Mouse (Mus musculus) limb, embryonic 14.5 days (tissue): ENCODE data around the gene Ramp2. TPM values are rescaled to one million over a fixed set of nuclear protein-coding genes. Genes with fewer than 3 reads are reported as not detected.

Source experiments
- ATAC-seq: fragments of 200-750 bp; cut with Nextera tagmentation; 2 replicates; pipeline ENCODE4 v1.8.0; 2017; ENCODE audit warnings: low read depth, moderate number of reproducible peaks, moderate TSS enrichment; ENCODE audit not compliant: low FRiP score
- DNase-seq: peaks from one replicate; pipeline ENCODE4 v3.0.0-alpha.2; 2015; ENCODE audit warnings: low spot score
- H3K27ac ChIP-seq: fragments of 300-500 bp; sonication (generic); replicated peaks from 2 replicates; pipeline ENCODE4 v1.5.1; 2014; ENCODE audit warnings: low read depth, mild to moderate bottlenecking, low read length, moderate library complexity, mixed read lengths
- H3K27me3 ChIP-seq: fragments of 300-500 bp; sonication (generic); 2 replicates; pipeline ENCODE4 v1.6.1; 2014; ENCODE audit warnings: low read length, mixed read lengths; ENCODE audit not compliant: control insufficient read depth, insufficient read depth
- H3K36me3 ChIP-seq: fragments of 300-500 bp; sonication (generic); 2 replicates; pipeline ENCODE4 v1.6.1; 2014; ENCODE audit warnings: mild to moderate bottlenecking, low read length, moderate library complexity, mixed read lengths; ENCODE audit not compliant: control insufficient read depth, insufficient read depth
- H3K4me1 ChIP-seq: fragments of 300-500 bp; sonication (generic); 2 replicates; pipeline ENCODE4 v1.6.1; 2014; ENCODE audit warnings: antibody characterized with exemption, low read length, mixed read lengths; ENCODE audit not compliant: control insufficient read depth, insufficient read depth
- H3K4me2 ChIP-seq: fragments of 300-500 bp; sonication (generic); replicated peaks from 2 replicates; pipeline ENCODE4 v1.6.1; 2014; ENCODE audit warnings: low read depth, mild to moderate bottlenecking, low read length, moderate library complexity; ENCODE audit not compliant: severe bottlenecking
- H3K4me3 ChIP-seq: fragments of 300-500 bp; sonication (generic); replicated peaks from 2 replicates; pipeline ENCODE4 v1.5.1; 2014; ENCODE audit warnings: low read length
- H3K9ac ChIP-seq: fragments of 300-500 bp; sonication (generic); 2 replicates; pipeline ENCODE4 v1.6.1; 2014; ENCODE audit warnings: mild to moderate bottlenecking, low read depth, low read length, moderate library complexity; ENCODE audit not compliant: severe bottlenecking
- H3K9me3 ChIP-seq: fragments of 300-500 bp; sonication (generic); 2 replicates; pipeline ENCODE4 v1.6.1; 2016; ENCODE audit warnings: low read length; ENCODE audit not compliant: control insufficient read depth
- POLR2A ChIP-seq: fragments of 200-500 bp; IDR thresholded peaks from 2 replicates; pipeline ENCODE4 v1.8.0; 2012; ENCODE audit warnings: inconsistent platforms, mild to moderate bottlenecking, moderate library complexity, borderline replicate concordance; ENCODE audit not compliant: insufficient read depth, insufficient read length; ENCODE audit errors: extremely low read depth
- WGBS: fragments of 180-500 bp; shearing (Covaris S2); extraction: QIAGEN DNeasy Blood & Tissue Kit; methylation state at CpG from one replicate; pipeline ENCODE4 v1.1.7; 2014; 5-methylcytosine and 5-hydroxymethylcytosine counted together
- polyA plus RNA-seq, 2 experiments: library from polyadenylated mRNA; depleted of rRNA in 1 of 2; stranded (reverse) in 1 of 2; unstranded in 1 of 2; fragments of >200 nt; fragmentation: Nextera tagmentation in 1 of 2; extraction: Ambion mirVana in 1 of 2; gene quantifications; 2 replicates each; pipeline versions ENCODE4 v1.2.1 to v1.2.3; 2012 to 2014

Ramp2 gene
- polyA plus RNA-seq (2012; rRNA removed) (89.4 and 108 TPM in 2 replicates), polyA plus RNA-seq (2014; fragmentation: Nextera tagmentation; extraction: Ambion mirVana) (98.9 and 104 TPM in 2 replicates)

- ATAC-seq (peak; percentile 62), DNase-seq (no peak)
- WGBS = under 1% methylated on average over 48 of the region's 63 CpGs
- peak within 1 kb of the TSS; percentile 61 for H3K4me3 ChIP-seq
- TF ChIP-seq POLR2A = no peak
- H3K36me3 ChIP-seq = no peaks in the 10 kb centered on the region
- H3K27me3 ChIP-seq = no peaks in the 10 kb centered on the region
- H3K27ac ChIP-seq = 0 out of 2 replicates have a peak within 1 kb of the TSS, but pooled peaks have one; percentile 63
- H3K9me3 ChIP-seq = no peaks in the 10 kb centered on the region
- peak within 1 kb of the TSS; percentile 97 for H3K4me2 ChIP-seq
- peaks cover 14% of the 10 kb centered on the region; the same call in 1 of the 2 replicates for H3K4me1 ChIP-seq
- H3K9ac ChIP-seq = peak within 1 kb of the TSS; percentile 75
These were observed at the start of gene Ramp2 for GRCm38 (mm10) chr11:101245855-101246701. TSS of gene Ramp2 (plus strand) at chr11:101246028.

GRCm38 (mm10) chr11:101196175-101196574, 49.7 kb upstream of the Ramp2 start:
- Histone ChIP-seq H3K4me2 (no peak overlapping the region), H3K4me3 (no peak overlapping the region), H3K27me3 (no peaks in the 10 kb centered on the region), H3K4me1 (no peaks in the 10 kb centered on the region), H3K9ac (no peak overlapping the region), H3K9me3 (no peaks in the 10 kb centered on the region), H3K27ac (no peak overlapping the region), H3K36me3 (peaks cover 74% of the 10 kb centered on the region)
- 95% methylated on average over 8 of the region's 8 CpGs for WGBS
- no peak for TF ChIP-seq POLR2A
- DNase-seq (no peak), ATAC-seq (no peak)

GRCm38 (mm10) chr11:101199555-101199954, 46.3 kb upstream of the Ramp2 start:
- TF ChIP-seq POLR2A = no peak
- peaks cover 75% of the 10 kb centered on the region for H3K36me3 ChIP-seq
- ATAC-seq (no peak), DNase-seq (no peak)
- no peak overlapping the region for H3K4me3 ChIP-seq
- H3K27me3 ChIP-seq = no peaks in the 10 kb centered on the region
- WGBS = 93% methylated on average over 3 of the region's 3 CpGs
- H3K4me2 ChIP-seq = no peak overlapping the region
- no peak overlapping the region for H3K9ac ChIP-seq
- no peaks in the 10 kb centered on the region for H3K9me3 ChIP-seq
- H3K27ac ChIP-seq = no peak overlapping the region
- H3K4me1 ChIP-seq = no peaks in the 10 kb centered on the region

GRCm38 (mm10) chr11:101200986-101201385, 44.8 kb upstream of the Ramp2 start:
- no peaks in the 10 kb centered on the region for H3K4me1 ChIP-seq
- H3K9me3 ChIP-seq = no peaks in the 10 kb centered on the region
- peaks cover 71% of the 10 kb centered on the region for H3K36me3 ChIP-seq
- WGBS = 28% methylated on average over 7 of the region's 7 CpGs
- H3K4me3 ChIP-seq = no peak overlapping the region
- H3K27me3 ChIP-seq = no peaks in the 10 kb centered on the region
- no peak for ATAC-seq
- H3K4me2 ChIP-seq = no peak overlapping the region
- DNase-seq = peak; percentile 42
- H3K9ac ChIP-seq = no peak overlapping the region
- no peak for TF ChIP-seq POLR2A
- H3K27ac ChIP-seq = no peak overlapping the region

GRCm38 (mm10) chr11:101211970-101212369, 33.9 kb upstream of the Ramp2 start:
- ATAC-seq (no peak), DNase-seq (peak; percentile 87)
- 42% methylated on average over 3 of the region's 3 CpGs for WGBS
- no peaks in the 10 kb centered on the region for H3K27me3 ChIP-seq
- TF ChIP-seq POLR2A = no peak
- H3K27ac ChIP-seq = no peak overlapping the region
- H3K4me1 ChIP-seq = no peaks in the 10 kb centered on the region
- H3K9ac ChIP-seq = no peak overlapping the region
- H3K36me3 ChIP-seq = peaks cover 70% of the 10 kb centered on the region
- no peaks in the 10 kb centered on the region for H3K9me3 ChIP-seq
- H3K4me2 ChIP-seq = no peak overlapping the region
- no peak overlapping the region for H3K4me3 ChIP-seq
